ENCODE assay signal across 11 mouse cellular contexts in the genomic region with DNA sequence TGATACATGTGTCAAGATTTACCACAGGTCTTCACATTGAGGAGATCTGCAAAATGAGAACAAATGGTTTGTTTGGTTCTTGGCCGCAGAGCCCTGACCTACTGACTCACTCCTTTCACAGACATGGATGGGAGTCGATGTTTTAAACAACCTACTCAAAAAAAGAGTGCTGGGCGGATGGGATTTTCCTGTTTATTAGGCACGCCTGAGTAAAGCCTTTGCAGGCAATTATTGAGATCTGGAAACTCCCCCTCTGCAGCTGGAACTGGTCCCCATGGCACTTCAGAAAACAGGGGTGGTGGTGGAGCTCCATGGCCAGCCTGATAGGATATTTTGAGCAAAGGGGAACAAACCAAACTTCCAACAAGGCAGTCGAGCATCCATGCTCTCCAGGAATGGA.
DNase-seq lines count a peak whose midpoint lies in the region; ATAC-seq and TF ChIP-seq lines count a peak whose summit lies in the region.
"Had no signal": no experiment of that assay in that cellular context is flagged by ENCODE, and none has a peak within 500 bp of the region (broad histone marks: within the 10 kb centered on the region; RNA-seq: fewer than 3 reads in every experiment).

No protein-coding gene starts in this region.

- no peaks in the 10 kb centered on the region for H3K9me3 ChIP-seq in kidney, embryonic 16.5 days (ENCODE audit: low read length)
- H3K9me3 ChIP-seq in embryonic facial prominence, embryonic 15.5 days (replicated peaks) = no peaks in the 10 kb centered on the region
- H3K9me3 ChIP-seq in limb, embryonic 12.5 days = no peaks in the 10 kb centered on the region
- H3K9me3 ChIP-seq: liver, embryonic 13.5 days had no signal

- TF ChIP-seq CTCF in gastrocnemius, adult 2 months (IDR thresholded peaks at IDR 0.05) = no peak

- H3K9ac ChIP-seq in kidney, embryonic 16.5 days (replicated peaks; ENCODE audit: low read length) = no peak overlapping the region
- no peak overlapping the region for H3K9ac ChIP-seq in embryonic facial prominence, embryonic 15.5 days
- no peak overlapping the region for H3K9ac ChIP-seq in limb, embryonic 12.5 days (replicated peaks)
- H3K9ac ChIP-seq: liver, embryonic 13.5 days had no signal

- ATAC-seq in kidney, embryonic 16.5 days (ENCODE audit: low FRiP score, low TSS enrichment) = peak; percentile 42; the same call in 1 of the 2 replicates
- no peak for ATAC-seq in embryonic facial prominence, embryonic 15.5 days (ENCODE audit: insufficient number of reproducible peaks, low FRiP score, low TSS enrichment, low read depth)
- ATAC-seq in limb, embryonic 12.5 days (ENCODE audit: insufficient number of reproducible peaks, insufficient read depth, low FRiP score, low TSS enrichment, low read depth) = no peak
- no peak for ATAC-seq in inflammation-experienced regulatory T-cells, adult 6 months
- ATAC-seq: activated CD4-positive, CD25-positive, alpha-beta regulatory T cell, adult 4 months had no signal

- H3K27ac ChIP-seq in kidney, embryonic 16.5 days (ENCODE audit: low read length) = no peak overlapping the region
- H3K27ac ChIP-seq in embryonic facial prominence, embryonic 15.5 days (replicated peaks) = peak overlapping the region; percentile 1; the same call in 1 of the 2 replicates
- peak overlapping the region; percentile 91 for H3K27ac ChIP-seq in limb, embryonic 12.5 days
- no peak overlapping the region for H3K27ac ChIP-seq in gastrocnemius, adult 2 months
- H3K27ac ChIP-seq: liver, embryonic 13.5 days had no signal

- H3K4me1 ChIP-seq in kidney, embryonic 16.5 days (ENCODE audit: insufficient read depth, low read length) = peaks cover 30% of the 10 kb centered on the region
- peaks cover 9% of the 10 kb centered on the region; the same call in 1 of the 2 replicates for H3K4me1 ChIP-seq in embryonic facial prominence, embryonic 15.5 days
- peaks cover 49% of the 10 kb centered on the region for H3K4me1 ChIP-seq in limb, embryonic 12.5 days (replicated peaks)
- H3K4me1 ChIP-seq: liver, embryonic 13.5 days had no signal

- H3K36me3 ChIP-seq in kidney, embryonic 16.5 days (ENCODE audit: insufficient read depth, low read length) = no peaks in the 10 kb centered on the region
- H3K36me3 ChIP-seq in embryonic facial prominence, embryonic 15.5 days = no peaks in the 10 kb centered on the region
- H3K36me3 ChIP-seq in limb, embryonic 12.5 days = no peaks in the 10 kb centered on the region
- H3K36me3 ChIP-seq: liver, embryonic 13.5 days had no signal

- WGBS in kidney, embryonic 16.5 days = 13% methylated on average over 5 of the region's 5 CpGs
- 34% methylated on average over 5 of the region's 5 CpGs for WGBS in embryonic facial prominence, embryonic 15.5 days
- 30% methylated on average over 5 of the region's 5 CpGs for WGBS in limb, embryonic 12.5 days

- no peak for DNase-seq in kidney, postnatal 10 days
- DNase-seq in Muller cell, postnatal 12 days (ENCODE audit: inconsistent ontology term) = peak; percentile 79
- DNase-seq in layer of hippocampus, adult 8-10 months (ENCODE audit: low spot score in 2 of 2) = no peak
- DNase-seq in gastrocnemius, adult 2 months = no peak
- DNase-seq: cerebellum, postnatal 36 days; liver, embryonic 13.5 days had no signal

- no peak overlapping the region for H3K4me2 ChIP-seq in kidney, embryonic 16.5 days (replicated peaks; ENCODE audit: low read depth, low read length)
- H3K4me2 ChIP-seq in embryonic facial prominence, embryonic 15.5 days (replicated peaks) = no peak overlapping the region
- peak overlapping the region; percentile 17; the same call in 1 of the 2 replicates for H3K4me2 ChIP-seq in limb, embryonic 12.5 days
- H3K4me2 ChIP-seq: liver, embryonic 13.5 days had no signal

- H3K4me3 ChIP-seq in kidney, embryonic 16.5 days (ENCODE audit: low read length) = no peak overlapping the region
- no peak overlapping the region for H3K4me3 ChIP-seq in embryonic facial prominence, embryonic 15.5 days (replicated peaks)
- H3K4me3 ChIP-seq in limb, embryonic 12.5 days (replicated peaks) = no peak overlapping the region
- H3K4me3 ChIP-seq in gastrocnemius, adult 2 months = no peak overlapping the region
- H3K4me3 ChIP-seq: liver, embryonic 13.5 days had no signal

- intact Hi-C loops in gastrocnemius, adult 2 months (cut with DNase I) = no loop called here

- peaks cover 13% of the 10 kb centered on the region for H3K27me3 ChIP-seq in kidney, embryonic 16.5 days (ENCODE audit: insufficient read depth, low read length)
- no peaks in the 10 kb centered on the region for H3K27me3 ChIP-seq in embryonic facial prominence, embryonic 15.5 days
- no peaks in the 10 kb centered on the region for H3K27me3 ChIP-seq in limb, embryonic 12.5 days
- H3K27me3 ChIP-seq: liver, embryonic 13.5 days had no signal

Comparison
In these comparisons a context has a peak if more than half of its experiments do, and no peak if none do; other contexts are left out.
1. H3K27ac ChIP-seq: peak in embryonic facial prominence, embryonic 15.5 days (single experiment) and limb, embryonic 12.5 days (single experiment); none in kidney, embryonic 16.5 days (single experiment) and gastrocnemius, adult 2 months (single experiment).